Mouse (Mus musculus) cerebral cortex, adult 2 months (tissue): ENCODE measurements around the gene Sigmar1.

ENCODE experiments used
- WGBS: fragments of 180-500 bp; shearing (Covaris S2); methylation state at CpG from one replicate; pipeline ENCODE4 v1.1.7; 2018; 5-methylcytosine and 5-hydroxymethylcytosine counted together

Gene Sigmar1

DNA sequence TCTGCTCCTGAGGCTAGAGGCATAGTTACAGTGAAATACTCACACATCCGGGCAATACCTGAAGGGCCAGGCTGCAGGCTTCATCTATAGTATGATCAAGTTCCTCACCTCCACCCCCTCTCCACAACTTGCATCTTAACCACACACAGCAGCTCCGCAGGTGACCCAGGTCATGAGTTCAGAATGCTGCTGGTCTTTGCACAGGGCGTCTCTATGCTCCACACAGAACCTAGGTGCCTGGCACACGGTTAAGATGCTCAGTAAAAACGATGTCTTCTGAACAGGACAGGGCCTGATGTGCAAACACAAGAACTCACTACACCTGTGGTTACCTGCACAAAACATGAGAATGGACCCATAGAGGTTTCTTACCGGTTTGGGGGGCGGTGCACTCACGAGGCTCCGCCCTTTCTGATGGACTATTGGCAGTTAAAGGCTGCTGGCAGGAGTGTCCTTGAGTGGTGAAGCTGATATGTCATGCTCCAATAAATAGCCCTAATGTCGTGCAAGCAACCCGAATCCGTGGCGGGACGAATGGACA is 1.1 kb downstream of the Sigmar1 start, which contains the start of gene Galt:
Galt (plus strand) TSS at position 432 of the 541 bp plus-strand sequence.
- WGBS: 13% methylated on average over 14 of the region's 14 CpGs

DNA sequence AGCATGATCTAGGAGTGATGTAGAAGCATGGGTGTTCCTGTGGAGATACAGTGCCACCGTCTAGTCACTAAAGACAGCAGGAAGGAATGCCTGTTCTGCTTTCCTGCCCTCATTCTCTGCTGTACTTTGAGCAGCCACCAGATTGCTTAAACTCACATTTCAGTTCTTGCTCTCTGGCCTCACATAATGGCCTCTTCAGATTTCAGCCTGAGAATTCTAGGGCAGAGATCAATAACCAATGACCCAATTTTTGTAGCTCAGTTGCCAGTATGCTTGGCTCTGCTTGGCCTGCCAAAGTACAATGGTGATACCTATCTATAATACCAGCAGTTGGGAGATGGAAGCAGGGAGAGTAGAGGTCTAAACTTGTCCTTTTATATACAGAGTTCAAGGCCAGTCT is 10.9 kb downstream of the Sigmar1 start:
- 95% methylated on average over 1 of the region's 1 CpGs for WGBS

DNA sequence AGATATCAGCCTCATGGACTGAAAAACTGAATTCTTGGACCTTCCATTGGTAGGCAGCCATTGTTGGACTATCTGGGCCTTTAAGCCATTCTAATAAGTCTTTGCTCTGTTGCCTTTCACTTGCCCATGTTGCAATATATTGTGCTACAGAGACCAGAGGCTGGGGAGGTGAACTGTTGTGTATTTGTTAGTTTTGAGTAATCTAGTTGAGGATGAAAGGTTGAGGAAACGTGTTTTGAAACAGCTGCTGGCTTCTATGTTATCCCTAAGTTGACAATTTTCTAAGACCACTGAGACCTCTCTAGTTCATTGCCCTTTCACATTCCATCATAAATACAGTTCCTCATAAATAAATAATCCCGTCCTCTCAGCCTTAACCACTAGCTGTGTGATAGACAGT is 11.8 kb downstream of the Sigmar1 start:
- 85% methylated on average over 2 of the region's 2 CpGs for WGBS

DNA sequence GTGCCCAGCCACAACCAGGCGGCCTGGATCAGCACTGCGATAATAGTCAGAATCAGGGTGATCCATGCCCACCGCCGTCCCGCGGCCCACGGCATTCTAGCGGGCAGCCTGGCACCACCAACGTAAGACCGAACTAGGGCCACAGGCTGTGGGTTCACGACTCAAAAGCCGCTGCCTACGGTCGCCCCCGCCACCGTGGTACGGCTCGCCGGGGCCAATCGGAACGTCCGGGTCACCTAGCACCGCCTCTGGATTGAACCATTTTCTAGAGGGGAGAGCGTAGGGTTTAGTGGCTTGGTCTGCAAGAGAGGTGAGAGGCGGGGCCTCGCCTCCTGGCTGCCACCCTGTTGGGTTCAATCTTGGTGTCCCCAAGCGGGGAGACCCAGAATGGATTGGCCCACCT is 14.8 kb downstream of the Sigmar1 start:
- WGBS: under 1% methylated on average over 27 of the region's 27 CpGs

DNA sequence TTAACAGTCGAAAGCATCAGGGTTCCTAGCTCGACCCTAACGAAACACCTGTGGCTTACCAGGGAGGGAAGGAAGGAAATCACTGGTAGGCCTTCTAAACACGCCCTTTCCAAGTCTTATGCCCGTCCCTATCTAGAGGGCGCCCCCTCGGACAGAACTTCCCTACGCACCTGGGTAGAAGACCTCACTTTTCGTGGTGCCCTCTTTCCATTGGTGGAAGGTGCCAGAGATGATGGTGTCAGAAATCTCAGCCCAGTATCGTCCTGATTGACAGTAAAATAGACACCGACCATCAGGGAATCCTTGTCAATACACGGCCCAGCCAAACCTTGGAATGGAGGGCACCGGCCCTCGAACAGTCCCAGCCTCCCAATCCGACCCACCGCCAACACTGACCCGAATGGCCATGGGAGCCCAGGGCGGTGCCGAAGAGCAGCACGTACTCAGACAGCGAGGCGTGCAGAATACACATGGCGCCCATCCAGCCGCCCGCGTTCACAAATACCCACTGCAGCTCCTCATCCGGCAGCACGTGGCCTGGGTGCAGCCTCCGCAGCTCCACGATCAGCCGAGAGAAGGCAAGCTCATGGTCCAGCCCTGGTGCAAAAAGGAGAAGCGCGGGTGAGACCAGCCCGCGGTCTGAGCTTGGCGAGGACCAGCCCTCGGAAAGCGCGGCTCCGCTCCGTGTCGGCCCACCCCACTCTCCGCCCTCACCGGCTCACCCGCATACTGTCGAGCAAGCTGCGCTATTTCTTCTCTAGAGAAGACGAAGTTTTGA is 15.4 kb downstream of the Sigmar1 start:
- 1% methylated on average over 48 of the region's 48 CpGs for WGBS

DNA sequence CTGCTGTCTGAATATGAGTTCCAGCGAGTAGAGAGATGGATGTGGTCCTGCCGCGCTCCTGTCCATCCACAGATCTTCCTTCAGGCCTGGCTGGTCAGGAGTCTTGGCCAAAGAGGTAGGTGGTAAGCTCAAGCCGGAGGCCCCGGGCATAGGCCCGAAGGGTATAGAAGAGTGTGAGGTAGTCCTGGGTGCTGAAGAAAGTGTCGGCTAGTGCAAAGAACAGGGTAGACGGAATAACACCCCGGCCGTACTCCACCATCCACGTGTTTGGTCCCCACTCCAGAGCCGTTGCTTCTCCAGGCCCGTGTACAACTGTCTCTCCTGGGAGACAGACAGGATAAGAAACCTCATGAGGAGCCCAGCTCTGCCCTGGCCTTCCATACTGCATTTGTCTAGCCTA is 16.7 kb downstream of the Sigmar1 start:
- 86% methylated on average over 13 of the region's 13 CpGs for WGBS

DNA sequence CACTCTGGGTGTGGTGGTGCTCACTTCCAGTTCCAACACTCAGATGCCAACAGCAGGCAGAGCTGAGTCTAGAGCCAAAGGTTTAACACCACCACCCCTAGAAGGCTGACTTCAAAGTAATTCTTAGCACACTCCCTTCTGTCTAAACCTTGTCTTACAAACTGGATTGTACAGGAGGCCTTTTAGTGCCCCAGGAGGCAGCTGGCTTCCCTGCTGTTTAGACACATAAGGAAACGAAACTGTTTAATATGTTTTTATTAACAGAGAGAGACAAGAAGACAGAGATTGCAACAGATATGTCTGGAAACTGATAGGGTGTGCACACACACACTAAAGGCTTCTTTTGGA is 17.7 kb downstream of the Sigmar1 start:
- 50% methylated on average over 1 of the region's 1 CpGs for WGBS

DNA sequence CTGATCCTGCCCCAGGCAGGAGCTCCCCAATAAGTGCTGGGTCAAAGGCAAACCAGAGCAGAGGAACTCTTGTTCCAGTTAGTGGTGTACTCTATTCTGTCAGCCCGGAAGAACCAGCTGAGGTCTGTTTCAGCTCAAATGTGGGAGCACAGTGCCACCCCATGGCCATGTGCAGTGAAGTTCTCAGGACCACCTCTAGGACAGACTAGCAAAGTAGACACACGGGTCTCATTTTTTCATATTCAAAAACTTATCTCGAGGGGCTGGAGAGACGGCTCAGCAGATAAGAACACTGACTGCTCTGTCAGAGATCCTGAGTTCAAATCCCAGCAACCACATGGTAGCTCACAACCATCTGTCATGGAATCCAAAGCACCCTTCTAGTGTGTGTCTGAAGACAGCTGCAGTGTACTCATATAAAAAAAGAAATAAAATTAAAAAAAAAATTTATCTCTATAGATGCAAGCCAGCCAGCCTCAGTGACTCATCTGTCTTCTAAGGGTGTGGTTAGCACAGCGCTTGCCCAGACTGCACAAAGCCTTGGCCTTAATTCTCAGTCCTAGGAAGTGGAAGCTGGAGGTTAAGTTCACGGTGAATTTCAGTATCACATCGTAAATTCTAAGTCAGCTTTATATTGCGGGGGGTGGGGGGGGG is 18.2 kb downstream of the Sigmar1 start:
- 22% methylated on average over 8 of the region's 8 CpGs for WGBS

DNA sequence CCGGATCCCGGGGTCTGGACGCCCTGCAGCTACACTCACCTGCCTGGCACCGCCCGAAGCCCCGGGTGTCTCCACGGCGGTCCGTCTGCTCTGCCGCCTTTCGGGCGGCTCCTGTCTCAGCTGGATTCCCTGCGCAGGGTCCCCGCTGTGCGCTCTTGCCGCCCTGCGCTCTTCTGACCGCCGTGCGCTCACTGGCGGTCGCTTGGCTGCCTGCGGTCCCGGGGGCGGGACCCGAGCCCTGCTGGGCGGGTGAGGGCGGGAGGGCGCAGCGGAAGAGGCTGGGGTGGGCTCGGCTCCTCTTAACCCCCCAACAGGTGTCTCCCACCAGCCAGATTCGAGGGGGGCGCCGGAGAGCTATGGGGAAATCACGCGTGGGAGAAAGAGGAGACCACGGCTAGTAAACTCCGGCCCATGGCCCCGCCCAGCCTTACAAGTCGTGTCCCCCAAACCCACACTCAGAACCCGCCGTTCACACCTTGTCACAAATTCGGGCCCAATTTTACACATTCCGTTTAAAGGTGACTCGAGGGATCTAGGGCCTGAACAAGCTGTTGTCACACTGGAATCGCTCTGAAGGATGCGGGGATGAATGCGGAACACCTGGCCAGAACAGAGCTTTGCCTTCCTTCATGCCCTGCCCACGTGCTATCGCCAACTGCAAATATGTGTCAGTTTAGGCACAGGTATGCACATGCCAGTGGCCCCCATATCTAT is 24.7 kb downstream of the Sigmar1 start, which contains the start of gene Arid3c:
Arid3c (minus strand) TSS at position 91 of the 714 bp plus-strand sequence.
- 2% methylated on average over 50 of the region's 50 CpGs for WGBS

DNA sequence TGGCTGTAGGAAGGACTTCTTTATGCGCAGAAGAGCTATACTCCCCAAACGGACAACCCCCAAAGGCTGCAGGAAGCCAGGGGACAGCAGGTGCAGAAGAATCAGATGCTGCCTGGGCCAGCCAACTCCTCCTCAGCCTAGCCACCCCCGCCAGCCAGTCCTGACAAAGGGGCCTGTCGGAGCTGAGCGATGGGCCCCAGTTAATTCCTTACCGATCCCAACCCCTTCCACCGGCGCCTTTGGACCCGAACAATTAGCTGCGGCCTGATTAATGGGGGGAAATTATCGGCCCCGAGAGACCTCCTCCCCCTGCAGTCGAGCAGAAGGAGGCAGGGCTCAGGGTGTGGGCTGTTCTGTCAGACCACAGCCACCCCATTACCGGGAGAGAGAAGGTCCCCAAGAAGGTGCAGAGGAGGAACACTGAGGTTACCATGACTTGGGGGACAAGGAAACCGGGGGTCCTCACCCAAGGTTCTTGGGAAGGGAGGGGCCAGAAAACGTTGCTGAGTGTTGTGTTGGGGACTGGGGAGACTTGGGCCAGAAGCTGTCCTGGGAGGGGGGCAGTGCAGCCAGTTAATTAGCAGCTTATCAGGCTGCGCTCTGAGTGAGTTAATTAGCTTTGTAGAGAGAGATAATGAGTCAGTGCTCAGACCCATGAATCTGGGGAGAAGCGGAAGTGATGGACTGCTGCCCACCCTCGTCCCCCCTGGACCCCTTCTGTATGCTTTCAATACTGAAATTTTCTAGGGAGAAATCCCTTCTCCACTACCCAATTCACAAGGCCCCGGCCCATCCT is 28.9 kb downstream of the Sigmar1 start:
- WGBS: 21% methylated on average over 20 of the region's 20 CpGs

DNA sequence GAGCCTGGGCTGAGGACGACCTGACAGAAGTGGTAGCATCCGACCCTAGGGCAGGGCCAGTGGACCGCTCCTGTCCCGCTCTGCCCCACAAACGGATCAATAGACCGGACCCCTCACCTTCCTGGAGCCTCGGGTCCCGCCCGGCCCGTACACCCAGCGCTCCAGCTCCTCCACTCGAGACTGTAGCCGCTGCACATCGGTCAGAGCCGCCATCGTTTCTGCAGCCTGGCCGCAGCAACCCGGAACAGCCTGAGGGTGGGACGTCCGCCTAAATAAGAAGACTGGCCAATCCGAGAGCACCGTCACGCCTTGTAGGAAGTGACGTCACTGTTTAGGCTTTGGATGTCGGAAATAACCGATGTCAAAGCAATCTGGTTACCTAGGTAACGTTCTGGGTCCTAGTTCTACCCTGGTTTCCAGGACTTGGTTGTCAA is 33.0 kb downstream of the Sigmar1 start, which contains the start of gene Dctn3:
Dctn3 (minus strand) TSS at position 253 of the 434 bp plus-strand sequence.
- WGBS: under 1% methylated on average over 27 of the region's 27 CpGs

DNA sequence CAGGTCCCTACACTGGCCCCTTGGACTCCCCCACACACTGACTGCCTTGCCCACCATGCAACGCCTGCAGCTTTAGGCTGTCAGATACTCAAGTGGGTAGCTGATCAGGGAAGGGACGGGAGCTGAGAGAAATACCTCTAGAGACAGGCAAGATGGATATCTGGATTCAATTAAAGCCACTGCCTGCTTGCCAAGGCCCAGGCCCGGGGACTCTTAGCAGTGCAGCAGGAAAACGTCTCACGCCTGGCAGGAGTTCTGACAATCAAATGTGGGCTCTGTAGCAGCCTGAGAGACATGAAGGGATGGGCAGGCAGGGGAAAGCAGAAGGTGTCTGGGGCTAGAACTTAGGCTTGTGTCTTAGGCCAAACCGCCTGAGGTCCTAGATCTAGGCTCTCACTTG is 39.1 kb downstream of the Sigmar1 start:
- WGBS: 64% methylated on average over 6 of the region's 6 CpGs

DNA sequence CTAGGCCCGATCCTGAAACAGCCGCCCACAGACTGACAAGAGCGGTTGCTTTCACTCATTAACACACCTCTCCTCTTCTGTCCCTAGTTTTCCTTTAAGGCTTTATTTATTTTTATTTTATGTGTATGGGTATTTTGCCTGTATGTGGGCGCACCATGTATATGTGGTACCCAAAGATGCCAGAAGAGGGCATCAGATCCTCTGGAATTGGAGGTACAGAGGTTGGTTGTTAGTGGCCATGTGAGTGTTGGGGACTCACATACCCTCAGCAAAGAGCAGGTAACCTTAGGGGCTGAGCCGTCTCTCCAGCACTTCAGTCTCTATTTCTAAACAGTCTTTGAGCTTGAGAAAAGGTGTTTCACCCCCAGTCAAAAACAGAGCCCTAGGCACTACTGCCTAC is 40.4 kb downstream of the Sigmar1 start:
- WGBS: 60% methylated on average over 5 of the region's 5 CpGs

DNA sequence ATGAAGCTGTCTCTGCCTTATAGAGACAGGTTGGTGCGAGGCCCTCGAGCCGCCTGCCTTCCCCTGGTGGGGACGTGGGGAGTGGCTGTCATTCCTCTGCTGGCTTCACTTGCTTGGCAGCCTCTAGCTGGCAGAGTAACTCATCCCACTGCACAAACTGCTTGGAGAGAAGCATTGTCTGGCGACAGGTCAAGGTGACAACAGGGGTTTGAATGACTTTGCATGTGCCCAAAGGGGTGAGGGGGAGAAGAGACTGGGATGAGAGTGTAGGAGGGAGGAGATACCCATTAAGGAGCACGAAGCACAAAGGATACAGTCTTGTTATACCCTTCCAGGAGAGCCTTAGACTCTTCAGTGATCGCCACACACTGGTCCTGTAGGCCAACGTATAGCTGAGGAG is 40.9 kb downstream of the Sigmar1 start:
- WGBS: 50% methylated on average over 8 of the region's 8 CpGs

DNA sequence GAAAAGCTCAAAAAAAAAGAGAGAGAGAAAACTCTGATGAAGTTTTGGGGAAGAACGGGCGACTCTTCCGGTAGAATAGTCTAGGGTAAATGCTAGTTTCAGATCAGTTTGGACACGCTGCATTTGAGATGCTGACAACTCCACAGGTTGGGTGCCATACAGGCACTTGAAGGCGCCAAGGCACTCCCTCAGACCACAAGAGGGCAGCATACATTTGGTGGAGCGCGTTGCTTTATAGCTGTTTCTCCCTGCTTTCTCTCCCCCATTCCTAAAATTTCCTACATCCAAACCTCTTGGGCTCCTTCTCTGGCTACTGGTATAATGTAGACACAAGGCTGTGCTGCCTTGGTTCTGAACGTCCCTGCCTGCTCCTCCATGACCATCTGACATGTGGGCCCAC is 41.7 kb downstream of the Sigmar1 start:
- WGBS: 4% methylated on average over 8 of the region's 8 CpGs

DNA sequence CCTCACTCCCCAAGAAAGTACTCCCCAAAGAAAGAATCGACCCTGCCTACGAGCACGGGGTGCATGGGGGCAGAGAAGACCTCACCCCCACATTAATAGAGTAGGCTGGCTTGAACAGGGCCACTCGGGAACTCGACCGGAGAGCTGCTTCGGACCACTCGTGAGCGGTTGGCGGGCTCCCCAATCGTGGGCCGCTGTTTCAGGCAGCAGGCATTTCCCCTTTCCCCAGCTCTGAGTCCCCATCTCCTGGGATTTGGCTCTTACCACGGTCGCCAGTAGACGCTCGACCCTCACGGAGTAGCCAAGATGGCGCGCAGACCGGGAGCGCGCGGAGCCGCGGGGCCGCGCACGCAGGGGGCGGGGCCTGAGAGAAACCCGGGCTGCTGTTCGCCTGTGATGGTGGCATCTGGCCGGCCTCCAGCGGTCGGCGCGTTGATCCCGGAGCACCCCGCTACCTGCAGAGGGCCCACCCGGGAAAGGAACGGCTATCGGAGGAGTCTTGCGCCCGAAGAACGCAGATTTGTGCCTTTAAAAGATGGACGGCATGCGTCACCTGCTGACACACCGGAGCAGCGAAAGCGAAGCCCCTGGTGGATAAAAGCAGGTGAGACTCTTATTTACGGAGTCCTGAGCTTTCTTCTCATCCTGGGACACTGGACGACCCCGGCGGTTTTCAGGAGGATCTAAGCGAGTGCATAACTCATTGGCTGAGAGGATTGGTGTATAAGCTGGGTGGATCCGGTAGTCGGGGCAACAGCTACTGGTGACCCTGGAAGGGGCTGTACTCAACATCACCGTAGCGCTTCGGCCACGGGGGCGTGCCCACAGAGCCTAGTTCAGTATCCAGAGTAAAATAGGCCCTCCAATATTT is 42.5 kb downstream of the Sigmar1 start, which contains the start of gene Rpp25l:
Rpp25l (minus strand) TSS at position 338 of the 871 bp plus-strand sequence.
- WGBS: under 1% methylated on average over 61 of the region's 61 CpGs

DNA sequence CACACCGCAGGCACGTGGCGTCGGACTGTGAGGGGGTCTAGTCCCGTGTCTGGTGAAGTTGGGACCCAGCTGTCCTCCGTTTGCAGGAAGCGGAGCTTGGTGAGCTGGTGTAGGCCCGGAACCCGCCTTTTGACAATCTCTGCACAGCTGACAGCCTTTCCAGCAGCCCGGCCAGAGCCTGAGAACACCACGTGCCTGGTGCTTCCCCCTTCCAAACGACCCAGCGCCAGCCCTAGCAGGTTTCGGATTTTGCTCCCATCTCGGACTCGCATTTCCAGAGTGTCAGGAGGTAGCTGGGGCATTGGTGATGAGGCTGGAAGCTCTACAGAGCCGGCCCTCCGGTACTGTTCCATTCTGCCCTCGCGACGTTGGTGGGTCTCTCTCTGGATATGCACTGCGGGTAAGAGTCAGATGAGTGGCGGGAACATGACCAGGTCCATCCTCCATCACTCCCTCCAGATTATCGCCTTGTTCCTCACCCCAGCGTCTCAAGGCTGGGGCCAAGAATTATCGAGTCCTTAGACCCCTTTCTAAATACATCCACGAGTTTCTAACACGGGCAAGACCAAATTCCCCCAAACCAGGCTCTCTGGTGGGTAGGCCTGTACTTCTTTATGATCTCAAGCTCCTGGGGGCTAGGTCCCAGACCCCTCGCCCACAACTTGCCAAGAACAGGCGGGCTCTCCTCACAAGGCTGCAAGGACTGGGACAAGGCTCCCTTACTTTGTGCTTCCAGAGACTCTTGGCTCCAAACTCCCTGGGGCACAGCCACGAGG is 43.3 kb downstream of the Sigmar1 start:
- WGBS: 28% methylated on average over 31 of the region's 31 CpGs

DNA sequence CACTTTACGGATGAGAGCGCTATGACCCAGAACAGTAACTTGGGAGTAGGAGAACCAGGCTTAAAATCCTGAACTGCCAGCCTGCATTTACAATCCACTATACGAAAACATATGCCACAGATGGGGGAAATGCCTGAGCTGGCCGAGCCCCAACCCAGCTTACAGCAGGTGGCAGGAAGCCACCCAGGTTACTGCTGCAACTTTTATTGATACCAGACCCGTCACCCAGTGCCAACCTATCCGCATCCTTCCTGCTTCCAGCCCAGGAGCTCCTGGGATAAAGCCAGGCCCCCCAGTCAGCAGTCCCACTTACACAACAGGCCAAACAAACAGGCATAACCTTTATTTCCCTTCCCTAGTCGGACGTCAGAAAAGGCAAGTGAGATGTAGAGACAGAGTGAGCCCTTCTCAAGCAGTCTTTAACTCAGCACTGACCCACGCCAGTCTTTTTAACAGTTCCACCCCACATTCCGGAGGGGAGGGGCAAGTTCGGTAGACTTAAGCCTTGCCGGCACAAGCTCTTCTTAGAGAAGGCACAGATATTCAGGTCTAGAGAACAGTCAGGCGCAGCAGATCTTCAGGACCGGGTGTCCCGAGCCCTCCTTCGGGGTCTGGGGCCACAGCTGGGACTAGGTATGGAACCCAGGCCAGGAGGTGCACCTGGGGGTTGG is 44.1 kb downstream of the Sigmar1 start:
- WGBS: 44% methylated on average over 16 of the region's 16 CpGs

DNA sequence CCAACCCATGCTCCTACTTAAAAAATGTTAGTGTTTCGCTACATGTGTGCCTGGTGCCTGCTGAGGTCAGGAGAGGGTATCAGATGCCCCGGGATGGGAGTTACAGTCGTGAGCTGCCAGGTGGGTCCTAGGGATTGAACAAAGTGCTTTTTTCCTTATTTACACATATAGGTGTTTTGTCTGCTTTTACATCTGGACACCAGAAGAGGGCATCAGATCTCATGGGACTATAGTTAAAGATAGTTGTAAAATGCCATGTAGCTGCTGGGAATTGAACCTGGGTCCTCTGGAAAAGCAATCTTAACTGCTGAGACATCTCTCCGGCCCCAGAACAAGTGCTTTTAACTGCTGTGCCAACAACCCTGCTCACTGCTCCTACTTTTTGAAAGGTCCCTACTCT is 45.7 kb downstream of the Sigmar1 start:
- 74% methylated on average over 4 of the region's 4 CpGs for WGBS
